Mouse (Mus musculus): ENCODE measurements around the gene Slc10a4. TPM values are rescaled to one million over a fixed set of nuclear protein-coding genes. Genes with fewer than 3 reads are reported as not detected.

Gene Slc10a4
- polyA plus RNA-seq, 1 experiment = 1.6 TPM

GRCm38 (mm10) chr5:72975996-72976395 lies 30.7 kb upstream of the Slc10a4 start:
- Histone ChIP-seq H3K27ac (ENCODE audit: insufficient read depth, low read depth, low read length) (no peak overlapping the region), H3K36me3 (ENCODE audit: control insufficient read depth, insufficient read depth, low read length) (peaks cover 51% of the 10 kb centered on the region), H3K4me1 (ENCODE audit: control insufficient read depth, insufficient read depth, insufficient read length, low read length) (no peaks in the 10 kb centered on the region), H3K4me3 (ENCODE audit: low read depth, low read length) (no peak overlapping the region), H3K27me3 (ENCODE audit: control insufficient read depth, insufficient read depth, low read length) (no peaks in the 10 kb centered on the region)
- 87% methylated on average over 6 of the region's 6 CpGs for WGBS
- no peak for TF ChIP-seq POLR2A (IDR thresholded peaks at IDR 0.05; ENCODE audit: low read depth, low read length)
- no peak for TF ChIP-seq CTCF (IDR thresholded peaks at IDR 0.05; ENCODE audit: extremely low read depth, insufficient read length, insufficient replicate concordance, low read depth, low read length)

DNA sequence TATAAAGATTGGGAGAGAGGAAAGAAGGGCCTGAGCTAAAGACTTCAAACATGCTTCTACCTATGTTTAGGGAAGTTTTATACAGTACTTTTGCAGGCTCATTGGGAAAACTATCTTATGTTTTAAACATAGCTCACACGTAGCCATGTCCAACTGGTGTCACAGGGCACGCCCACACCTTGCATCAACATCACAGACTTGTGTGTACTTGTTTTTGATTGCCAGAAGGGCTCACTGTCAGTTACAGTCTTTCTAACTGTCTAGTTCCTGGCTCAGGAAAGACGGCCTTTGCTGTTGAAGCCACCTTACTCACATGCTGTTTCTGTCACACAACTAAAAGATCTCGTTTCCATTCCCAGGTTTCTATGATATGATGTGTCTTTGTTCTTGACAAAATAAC lies 30.1 kb upstream of the Slc10a4 start:
- no peaks in the 10 kb centered on the region for H3K4me1 ChIP-seq (ENCODE audit: control insufficient read depth, insufficient read depth, insufficient read length, low read length)
- H3K36me3 ChIP-seq (ENCODE audit: control insufficient read depth, insufficient read depth, low read length) = peaks cover 50% of the 10 kb centered on the region
- TF ChIP-seq CTCF (IDR thresholded peaks at IDR 0.05; ENCODE audit: extremely low read depth, insufficient read length, insufficient replicate concordance, low read depth, low read length) (no peak), POLR2A (IDR thresholded peaks at IDR 0.05; ENCODE audit: low read depth, low read length) (no peak)
- no peak overlapping the region for H3K4me3 ChIP-seq (ENCODE audit: low read depth, low read length)
- no peak overlapping the region for H3K27ac ChIP-seq (ENCODE audit: insufficient read depth, low read depth, low read length)
- WGBS = 85% methylated on average over 4 of the region's 4 CpGs
- H3K27me3 ChIP-seq (ENCODE audit: control insufficient read depth, insufficient read depth, low read length) = no peaks in the 10 kb centered on the region

DNA sequence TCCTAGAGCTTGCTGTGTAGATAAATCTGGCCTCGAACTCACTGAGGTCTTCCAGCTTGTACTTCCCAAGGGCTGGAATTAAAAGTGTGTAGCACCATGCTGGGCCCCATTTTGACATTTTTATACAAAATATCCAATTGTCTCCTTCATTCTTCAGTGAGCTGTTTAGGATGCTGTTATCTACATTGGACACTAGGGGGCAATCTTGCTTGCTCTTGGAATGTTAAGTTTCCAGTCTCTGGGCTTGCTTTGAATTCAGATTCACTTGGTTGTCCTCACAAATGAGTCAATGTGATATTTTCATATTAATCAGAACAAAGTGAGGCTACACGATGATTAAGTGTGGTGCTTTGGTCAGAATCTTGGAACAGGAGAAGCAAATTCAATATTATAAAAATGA lies 22.6 kb upstream of the Slc10a4 start:
- H3K4me3 ChIP-seq (ENCODE audit: low read depth, low read length) = no peak overlapping the region
- WGBS = 2% methylated on average over 2 of the region's 2 CpGs
- TF ChIP-seq POLR2A (IDR thresholded peaks at IDR 0.05; ENCODE audit: low read depth, low read length) = no peak
- no peak for TF ChIP-seq CTCF (IDR thresholded peaks at IDR 0.05; ENCODE audit: extremely low read depth, insufficient read length, insufficient replicate concordance, low read depth, low read length)
- no peak overlapping the region for H3K27ac ChIP-seq (ENCODE audit: insufficient read depth, low read depth, low read length)
- peaks cover 14% of the 10 kb centered on the region for H3K36me3 ChIP-seq (ENCODE audit: control insufficient read depth, insufficient read depth, low read length)
- no peaks in the 10 kb centered on the region for H3K4me1 ChIP-seq (ENCODE audit: control insufficient read depth, insufficient read depth, insufficient read length, low read length)
- no peaks in the 10 kb centered on the region for H3K27me3 ChIP-seq (ENCODE audit: control insufficient read depth, insufficient read depth, low read length)

DNA sequence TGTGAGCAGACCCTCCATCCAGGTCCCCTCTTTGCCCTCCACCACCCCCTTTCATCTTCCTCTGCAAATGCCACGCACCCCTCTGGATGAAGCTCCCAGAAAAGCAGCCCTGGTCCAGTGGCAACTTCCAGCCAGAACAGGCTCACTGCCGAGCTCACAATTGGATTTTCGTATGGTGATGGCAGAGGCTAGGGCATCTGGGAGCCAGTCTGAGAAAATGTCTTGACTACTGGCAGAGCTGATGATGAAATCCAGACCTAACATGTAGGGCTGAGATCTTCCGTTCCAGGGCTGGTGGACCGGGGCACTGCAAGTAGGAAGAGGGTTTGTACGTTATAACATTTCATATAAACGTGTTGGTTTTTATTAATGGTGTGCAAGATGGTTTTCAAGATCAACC lies 18.9 kb upstream of the Slc10a4 start:
- no peaks in the 10 kb centered on the region for H3K27me3 ChIP-seq (ENCODE audit: control insufficient read depth, insufficient read depth, low read length)
- no peaks in the 10 kb centered on the region for H3K36me3 ChIP-seq (ENCODE audit: control insufficient read depth, insufficient read depth, low read length)
- H3K27ac ChIP-seq (ENCODE audit: insufficient read depth, low read depth, low read length) = no peak overlapping the region
- TF ChIP-seq CTCF (IDR thresholded peaks at IDR 0.05; ENCODE audit: extremely low read depth, insufficient read length, insufficient replicate concordance, low read depth, low read length) (no peak), POLR2A (IDR thresholded peaks at IDR 0.05; ENCODE audit: low read depth, low read length) (no peak)
- 82% methylated on average over 7 of the region's 7 CpGs for whole genome bisulfite sequencing
- H3K4me3 ChIP-seq (ENCODE audit: low read depth, low read length) = no peak overlapping the region
- no peaks in the 10 kb centered on the region for H3K4me1 ChIP-seq (ENCODE audit: control insufficient read depth, insufficient read depth, insufficient read length, low read length)

DNA sequence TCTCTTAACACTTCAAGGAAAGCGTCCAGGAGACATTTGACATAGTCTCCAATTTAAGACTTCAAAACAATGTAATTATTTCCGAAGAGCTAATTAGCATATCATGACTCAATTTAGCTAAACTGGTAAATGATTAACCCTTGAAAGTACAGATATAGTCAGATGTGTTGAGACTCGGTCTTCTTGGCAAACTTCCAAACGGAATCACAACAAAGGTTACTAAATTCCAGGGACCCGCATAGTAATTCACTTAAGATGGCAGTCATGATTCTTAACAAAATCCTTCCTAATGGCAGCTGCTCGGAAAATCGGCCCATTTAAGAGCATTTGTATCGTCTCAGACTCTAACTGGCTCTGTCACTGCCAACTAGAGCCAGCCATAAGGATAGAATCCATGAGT lies 16.9 kb upstream of the Slc10a4 start:
- Histone ChIP-seq H3K27ac (ENCODE audit: insufficient read depth, low read depth, low read length) (no peak overlapping the region), H3K27me3 (ENCODE audit: control insufficient read depth, insufficient read depth, low read length) (no peaks in the 10 kb centered on the region), H3K36me3 (ENCODE audit: control insufficient read depth, insufficient read depth, low read length) (no peaks in the 10 kb centered on the region), H3K4me1 (ENCODE audit: control insufficient read depth, insufficient read depth, insufficient read length, low read length) (no peaks in the 10 kb centered on the region), H3K4me3 (ENCODE audit: low read depth, low read length) (no peak overlapping the region)
- TF ChIP-seq POLR2A (IDR thresholded peaks at IDR 0.05; ENCODE audit: low read depth, low read length) (no peak), CTCF (IDR thresholded peaks at IDR 0.05; ENCODE audit: extremely low read depth, insufficient read length, insufficient replicate concordance, low read depth, low read length) (no peak)
- WGBS = 41% methylated on average over 8 of the region's 8 CpGs

DNA sequence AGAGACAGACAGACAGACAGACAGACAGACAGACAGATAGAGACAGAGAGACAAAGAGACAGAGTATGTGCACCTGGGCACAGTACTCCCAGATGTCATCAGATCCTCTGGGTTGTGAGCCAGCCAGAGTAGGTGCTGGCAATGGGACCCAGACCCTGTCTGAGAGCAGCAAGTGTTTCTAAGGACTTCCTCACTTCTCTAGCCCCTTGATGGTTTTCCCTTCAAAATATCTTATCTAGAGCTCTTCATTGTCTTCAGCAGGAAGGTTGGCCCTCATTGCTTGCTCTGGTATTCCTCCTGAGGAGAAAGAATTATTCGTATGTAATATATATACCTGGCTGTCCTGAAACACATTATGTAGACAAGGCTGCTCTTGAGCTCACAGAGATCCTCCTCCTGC lies 14.2 kb upstream of the Slc10a4 start:
- WGBS = 83% methylated on average over 1 of the region's 1 CpGs

GRCm38 (mm10) chr5:72994424-72994823 lies 12.3 kb upstream of the Slc10a4 start:
- Histone ChIP-seq H3K4me3 (ENCODE audit: low read depth, low read length) (no peak overlapping the region), H3K36me3 (ENCODE audit: control insufficient read depth, insufficient read depth, low read length) (no peaks in the 10 kb centered on the region), H3K27me3 (ENCODE audit: control insufficient read depth, insufficient read depth, low read length) (no peaks in the 10 kb centered on the region), H3K4me1 (ENCODE audit: control insufficient read depth, insufficient read depth, insufficient read length, low read length) (no peaks in the 10 kb centered on the region), H3K27ac (ENCODE audit: insufficient read depth, low read depth, low read length) (no peak overlapping the region)
- TF ChIP-seq CTCF (IDR thresholded peaks at IDR 0.05; ENCODE audit: extremely low read depth, insufficient read length, insufficient replicate concordance, low read depth, low read length) (no peak), POLR2A (IDR thresholded peaks at IDR 0.05; ENCODE audit: low read depth, low read length) (no peak)
- 72% methylated on average over 8 of the region's 8 CpGs for WGBS

More for the DNA sequence above, 14.2 kb upstream of the Slc10a4 start:
- H3K27me3 ChIP-seq (ENCODE audit: control insufficient read depth, insufficient read depth, low read length) = no peaks in the 10 kb centered on the region
- H3K36me3 ChIP-seq (ENCODE audit: control insufficient read depth, insufficient read depth, low read length) = no peaks in the 10 kb centered on the region
- TF ChIP-seq CTCF (IDR thresholded peaks at IDR 0.05; ENCODE audit: extremely low read depth, insufficient read length, insufficient replicate concordance, low read depth, low read length) (no peak), POLR2A (IDR thresholded peaks at IDR 0.05; ENCODE audit: low read depth, low read length) (no peak)
- no peak overlapping the region for H3K27ac ChIP-seq (ENCODE audit: insufficient read depth, low read depth, low read length)
- H3K4me1 ChIP-seq (ENCODE audit: control insufficient read depth, insufficient read depth, insufficient read length, low read length) = no peaks in the 10 kb centered on the region
- no peak overlapping the region for H3K4me3 ChIP-seq (ENCODE audit: low read depth, low read length)

- TF ChIP-seq CTCF (IDR thresholded peaks at IDR 0.05; ENCODE audit: extremely low read depth, insufficient read length, insufficient replicate concordance, low read depth, low read length) (no peak), POLR2A (IDR thresholded peaks at IDR 0.05; ENCODE audit: low read depth, low read length) (no peak)
- Histone ChIP-seq H3K4me3 (ENCODE audit: low read depth, low read length) (no peak overlapping the region), H3K27me3 (ENCODE audit: control insufficient read depth, insufficient read depth, low read length) (no peaks in the 10 kb centered on the region), H3K27ac (ENCODE audit: insufficient read depth, low read depth, low read length) (no peak overlapping the region), H3K36me3 (ENCODE audit: control insufficient read depth, insufficient read depth, low read length) (no peaks in the 10 kb centered on the region), H3K4me1 (ENCODE audit: control insufficient read depth, insufficient read depth, insufficient read length, low read length) (no peaks in the 10 kb centered on the region)
- WGBS = 71% methylated on average over 2 of the region's 2 CpGs
Measured at GRCm38 (mm10) chr5:72994928-72995327, 11.8 kb upstream of the Slc10a4 start.
